Mouse (Mus musculus) hindbrain, embryonic 12.5 days (tissue): ENCODE data around the gene Coro1c. TPM values are rescaled to one million over a fixed set of nuclear protein-coding genes. Genes with fewer than 3 reads are reported as not detected.

Experiments used
- ATAC-seq: fragments of 200-750 bp; cut with Nextera tagmentation; 2 replicates; pipeline ENCODE4 v1.8.0; 2017; ENCODE audit warnings: moderate TSS enrichment; ENCODE audit not compliant: low FRiP score
- H3K27ac ChIP-seq: fragments of 300-500 bp; sonication (generic); 2 replicates; pipeline ENCODE4 v1.5.1; 2016; ENCODE audit warnings: mild to moderate bottlenecking
- H3K27me3 ChIP-seq: fragments of 300-500 bp; sonication (generic); 2 replicates; pipeline ENCODE4 v1.6.1; 2016; ENCODE audit warnings: mild to moderate bottlenecking
- H3K36me3 ChIP-seq: fragments of 300-500 bp; sonication (generic); 2 replicates; pipeline ENCODE4 v1.6.1; 2016; ENCODE audit warnings: mild to moderate bottlenecking
- H3K4me1 ChIP-seq: fragments of 300-500 bp; sonication (generic); 2 replicates; pipeline ENCODE4 v1.6.1; 2016
- H3K4me2 ChIP-seq: fragments of 300-500 bp; sonication (generic); replicated peaks from 2 replicates; pipeline ENCODE4 v1.6.1; 2016; ENCODE audit warnings: mild to moderate bottlenecking
- H3K4me3 ChIP-seq: fragments of 300-500 bp; sonication (generic); 2 replicates; pipeline ENCODE4 v1.5.1; 2016; ENCODE audit warnings: mild to moderate bottlenecking
- H3K9ac ChIP-seq: fragments of 300-500 bp; sonication (generic); 2 replicates; pipeline ENCODE4 v1.6.1; 2016; ENCODE audit warnings: mild to moderate bottlenecking, moderate library complexity
- H3K9me3 ChIP-seq: fragments of 300-500 bp; sonication (generic); replicated peaks from 2 replicates; pipeline ENCODE4 v1.6.1; 2016; ENCODE audit warnings: mild to moderate bottlenecking
- WGBS: fragments of 180-500 bp; shearing (Covaris S2); methylation state at CpG from one replicate; pipeline ENCODE4 v1.1.7; 2016; 5-methylcytosine and 5-hydroxymethylcytosine counted together
- polyA plus RNA-seq: library from polyadenylated mRNA; unstranded; fragments of >200 nt; fragmentation: Nextera tagmentation; extraction: Ambion mirVana; gene quantifications from 2 replicates; pipeline ENCODE4 v1.2.1, GENCODE M21; 2016

Coro1c gene
- polyA plus RNA-seq, 1 experiment from 2014 or later, result 226 TPM

DNA sequence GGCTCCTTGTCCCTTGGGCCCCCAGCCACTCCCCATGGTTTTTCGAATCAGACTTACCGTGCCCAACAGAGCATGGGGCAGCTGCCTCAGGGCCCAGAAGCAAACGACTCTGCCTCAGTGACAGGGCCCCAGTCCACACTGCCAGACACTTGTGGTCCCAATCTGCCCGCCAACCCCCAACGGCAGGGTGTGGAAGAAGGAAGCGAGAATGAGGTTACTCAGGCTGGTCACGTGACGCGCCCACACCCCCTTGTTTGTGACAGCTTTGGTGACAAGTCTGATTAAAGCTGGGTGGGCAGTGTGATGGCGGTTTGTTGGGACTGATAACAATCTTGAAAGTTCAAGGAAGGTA lies 78.3 kb downstream of the Coro1c start:
- no peaks in the 10 kb centered on the region for H3K36me3 ChIP-seq
- peaks cover 3% of the 10 kb centered on the region; the same call in 1 of the 2 replicates for H3K4me1 ChIP-seq
- H3K27me3 ChIP-seq, result no peaks in the 10 kb centered on the region; the same call in 1 of the 2 replicates
- no peak overlapping the region for H3K27ac ChIP-seq
- WGBS, result 69% methylated on average over 10 of the region's 10 CpGs
- no peaks in the 10 kb centered on the region for H3K9me3 ChIP-seq
- no peak for ATAC-seq
- no peak overlapping the region for H3K4me2 ChIP-seq
- H3K4me3 ChIP-seq, result no peak overlapping the region
- H3K9ac ChIP-seq, result no peak overlapping the region

- no peak overlapping the region for H3K9ac ChIP-seq
- H3K4me2 ChIP-seq, result no peak overlapping the region
- no peaks in the 10 kb centered on the region for H3K36me3 ChIP-seq
- H3K27ac ChIP-seq, result no peak overlapping the region
- peaks cover 3% of the 10 kb centered on the region; the same call in 1 of the 2 replicates for H3K4me1 ChIP-seq
- ATAC-seq, result no peak
- no peaks in the 10 kb centered on the region for H3K9me3 ChIP-seq
- WGBS, result 80% methylated on average over 7 of the region's 7 CpGs
- H3K27me3 ChIP-seq, result no peaks in the 10 kb centered on the region; the same call in 1 of the 2 replicates
- H3K4me3 ChIP-seq, result no peak overlapping the region
Measured at GRCm38 (mm10) chr5:113829566-113830291, 78.8 kb downstream of the Coro1c start.

- Histone ChIP-seq H3K4me1 (peaks cover 3% of the 10 kb centered on the region; the same call in 1 of the 2 replicates), H3K27ac (no peak overlapping the region), H3K9ac (no peak overlapping the region), H3K27me3 (no peaks in the 10 kb centered on the region; the same call in 1 of the 2 replicates), H3K4me3 (no peak overlapping the region), H3K36me3 (no peaks in the 10 kb centered on the region), H3K4me2 (no peak overlapping the region), H3K9me3 (no peaks in the 10 kb centered on the region)
- WGBS, result 67% methylated on average over 7 of the region's 7 CpGs
- no peak for ATAC-seq
Measured at GRCm38 (mm10) chr5:113828481-113828880, 80.1 kb downstream of the Coro1c start.

DNA sequence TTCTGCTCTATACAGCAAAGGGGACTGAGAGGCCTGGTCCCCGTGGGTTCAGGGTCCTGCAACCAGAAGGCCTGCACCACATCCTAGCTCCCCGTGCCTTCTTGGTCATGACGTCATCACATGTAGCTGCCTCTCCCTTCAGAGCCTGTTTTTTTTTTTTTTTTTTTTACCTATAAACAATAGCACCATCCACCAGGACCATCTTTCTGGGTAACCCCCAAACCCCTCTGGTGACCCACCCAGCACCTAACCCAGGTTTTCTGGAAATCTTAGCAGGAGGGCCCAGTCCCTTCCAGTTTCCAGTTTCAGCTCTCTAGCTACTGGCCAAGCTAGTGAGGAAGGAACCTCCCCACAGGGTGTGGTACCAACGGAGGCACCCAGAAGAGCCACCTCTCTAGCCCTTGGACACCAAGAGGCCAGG lies 80.6 kb downstream of the Coro1c start:
- H3K36me3 ChIP-seq, result no peaks in the 10 kb centered on the region
- no peaks in the 10 kb centered on the region; the same call in 1 of the 2 replicates for H3K27me3 ChIP-seq
- H3K4me2 ChIP-seq, result no peak overlapping the region
- H3K9me3 ChIP-seq, result no peaks in the 10 kb centered on the region
- no peak overlapping the region for H3K9ac ChIP-seq
- H3K27ac ChIP-seq, result no peak overlapping the region
- peaks cover 3% of the 10 kb centered on the region; the same call in 1 of the 2 replicates for H3K4me1 ChIP-seq
- WGBS, result 54% methylated on average over 4 of the region's 4 CpGs
- no peak for ATAC-seq
- no peak overlapping the region for H3K4me3 ChIP-seq

- 89% methylated on average over 4 of the region's 4 CpGs for WGBS
- ATAC-seq, result no peak
- Histone ChIP-seq H3K27me3 (no peaks in the 10 kb centered on the region), H3K4me1 (no peaks in the 10 kb centered on the region), H3K27ac (no peak overlapping the region), H3K4me2 (no peak overlapping the region), H3K4me3 (no peak overlapping the region), H3K9me3 (no peaks in the 10 kb centered on the region), H3K36me3 (no peaks in the 10 kb centered on the region), H3K9ac (no peak overlapping the region)
Measured at GRCm38 (mm10) chr5:113826619-113827018, 81.9 kb downstream of the Coro1c start.

GRCm38 (mm10) chr5:113825558-113825957 lies 83.0 kb downstream of the Coro1c start:
- ATAC-seq, result no peak
- no peak overlapping the region for H3K9ac ChIP-seq
- H3K4me1 ChIP-seq, result no peaks in the 10 kb centered on the region
- no peak overlapping the region for H3K27ac ChIP-seq
- no peaks in the 10 kb centered on the region for H3K27me3 ChIP-seq
- H3K4me2 ChIP-seq, result no peak overlapping the region
- no peak overlapping the region for H3K4me3 ChIP-seq
- no peaks in the 10 kb centered on the region for H3K36me3 ChIP-seq
- 83% methylated on average over 7 of the region's 7 CpGs for WGBS
- no peaks in the 10 kb centered on the region for H3K9me3 ChIP-seq

- 82% methylated on average over 4 of the region's 4 CpGs for WGBS
Measured at GRCm38 (mm10) chr5:113824228-113824627, 84.3 kb downstream of the Coro1c start.

GRCm38 (mm10) chr5:113818572-113818971 lies 90.0 kb downstream of the Coro1c start:
- H3K9ac ChIP-seq, result no peak overlapping the region
- peaks cover 7% of the 10 kb centered on the region; the same call in 1 of the 2 replicates for H3K27me3 ChIP-seq
- H3K27ac ChIP-seq, result no peak overlapping the region
- no peak overlapping the region for H3K4me2 ChIP-seq
- no peaks in the 10 kb centered on the region for H3K36me3 ChIP-seq
- no peaks in the 10 kb centered on the region for H3K9me3 ChIP-seq
- peaks cover 16% of the 10 kb centered on the region; the same call in 1 of the 2 replicates for H3K4me1 ChIP-seq
- ATAC-seq, result no peak
- 68% methylated on average over 14 of the region's 14 CpGs for WGBS
- H3K4me3 ChIP-seq, result no peak overlapping the region

More at GRCm38 (mm10) chr5:113824228-113824627, 84.3 kb downstream of the Coro1c start:
- Histone ChIP-seq H3K4me3 (no peak overlapping the region), H3K9me3 (no peaks in the 10 kb centered on the region), H3K9ac (no peak overlapping the region), H3K27me3 (no peaks in the 10 kb centered on the region), H3K4me1 (no peaks in the 10 kb centered on the region), H3K27ac (no peak overlapping the region), H3K4me2 (no peak overlapping the region), H3K36me3 (no peaks in the 10 kb centered on the region)
- no peak for ATAC-seq

GRCm38 (mm10) chr5:113815638-113816152 lies 92.9 kb downstream of the Coro1c start:
- Histone ChIP-seq H3K36me3 (no peaks in the 10 kb centered on the region), H3K9ac (0 out of 2 replicates have a peak overlapping the region, but pooled peaks have one; percentile 6), H3K27me3 (peaks cover 7% of the 10 kb centered on the region; the same call in 1 of the 2 replicates), H3K4me2 (no peak overlapping the region; the same call in 1 of the 2 replicates), H3K9me3 (no peaks in the 10 kb centered on the region), H3K4me3 (no peak overlapping the region), H3K4me1 (peaks cover 16% of the 10 kb centered on the region; the same call in 1 of the 2 replicates), H3K27ac (no peak overlapping the region)
- WGBS, result 12% methylated on average over 15 of the region's 15 CpGs
- ATAC-seq, result no peak

- no peak overlapping the region for H3K9ac ChIP-seq
Measured at GRCm38 (mm10) chr5:113815041-113815389, 93.5 kb downstream of the Coro1c start.

DNA sequence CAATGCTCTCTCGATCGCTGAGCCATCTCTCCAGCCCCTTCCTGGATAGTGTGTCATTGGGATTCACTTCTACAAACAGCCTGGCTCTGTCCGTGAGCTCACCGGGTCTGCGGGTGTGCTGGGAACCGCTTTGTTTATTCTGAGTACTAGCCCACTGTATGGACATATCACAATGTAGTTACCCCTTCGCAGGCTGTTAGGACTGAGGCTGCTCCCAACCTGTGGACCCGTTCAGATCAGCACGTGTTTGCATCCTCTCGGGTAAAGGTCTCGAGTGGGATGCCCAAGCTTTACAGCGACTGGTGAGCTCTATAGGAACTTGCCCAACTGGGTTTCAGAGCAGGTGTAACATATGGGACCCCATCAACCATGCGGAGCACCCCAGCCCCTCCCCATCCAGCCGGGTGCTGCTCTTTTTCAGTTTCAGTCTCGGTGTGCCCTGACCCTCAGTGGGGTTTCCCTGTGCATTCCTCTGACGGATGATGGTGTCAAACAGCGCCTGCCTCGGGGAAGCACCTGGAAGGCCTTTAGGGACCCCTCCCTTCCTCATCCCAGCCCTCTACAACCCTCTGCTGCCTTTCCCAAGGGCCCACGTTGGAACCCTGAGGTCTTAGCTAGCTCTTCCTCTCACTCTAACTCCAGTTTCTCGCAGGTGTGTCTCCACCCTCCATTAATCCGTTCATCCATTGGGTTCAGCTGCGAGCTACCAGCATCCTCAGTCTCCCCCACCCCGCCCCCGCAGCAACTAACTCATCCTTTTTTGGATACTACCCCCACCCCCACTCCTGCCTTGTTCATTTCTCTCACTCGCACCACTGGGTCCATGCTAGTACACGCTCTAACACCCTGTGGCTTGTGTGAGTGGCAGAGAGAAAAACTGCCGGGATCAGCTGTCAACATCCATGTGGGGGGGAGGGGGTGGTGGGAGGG lies 94.2 kb downstream of the Coro1c start:
- Histone ChIP-seq H3K4me2 (no peak overlapping the region), H3K27me3 (peaks cover 7% of the 10 kb centered on the region; the same call in 1 of the 2 replicates), H3K9me3 (no peaks in the 10 kb centered on the region; the same call in 1 of the 2 replicates), H3K4me1 (peaks cover 16% of the 10 kb centered on the region; the same call in 1 of the 2 replicates), H3K4me3 (no peak overlapping the region), H3K9ac (no peak overlapping the region), H3K27ac (no peak overlapping the region), H3K36me3 (no peaks in the 10 kb centered on the region)
- no peak for ATAC-seq
- WGBS, result 33% methylated on average over 27 of the region's 27 CpGs

More at GRCm38 (mm10) chr5:113815041-113815389, 93.5 kb downstream of the Coro1c start:
- no peaks in the 10 kb centered on the region for H3K36me3 ChIP-seq
- no peak for ATAC-seq
- peaks cover 7% of the 10 kb centered on the region; the same call in 1 of the 2 replicates for H3K27me3 ChIP-seq
- no peak overlapping the region for H3K27ac ChIP-seq
- H3K4me3 ChIP-seq, result no peak overlapping the region
- H3K9me3 ChIP-seq, result no peaks in the 10 kb centered on the region; the same call in 1 of the 2 replicates
- H3K4me2 ChIP-seq, result no peak overlapping the region
- H3K4me1 ChIP-seq, result peaks cover 16% of the 10 kb centered on the region; the same call in 1 of the 2 replicates
- 51% methylated on average over 10 of the region's 11 CpGs for WGBS

- no peak overlapping the region for H3K4me3 ChIP-seq
- no peak for ATAC-seq
- no peak overlapping the region for H3K9ac ChIP-seq
- no peaks in the 10 kb centered on the region; the same call in 1 of the 2 replicates for H3K9me3 ChIP-seq
- peaks cover 7% of the 10 kb centered on the region; the same call in 1 of the 2 replicates for H3K27me3 ChIP-seq
- H3K4me2 ChIP-seq, result no peak overlapping the region
- 29% methylated on average over 9 of the region's 9 CpGs for WGBS
- H3K36me3 ChIP-seq, result no peaks in the 10 kb centered on the region
- no peak overlapping the region for H3K27ac ChIP-seq
- peaks cover 15% of the 10 kb centered on the region; the same call in 1 of the 2 replicates for H3K4me1 ChIP-seq
Measured at GRCm38 (mm10) chr5:113813608-113814007, 95.0 kb downstream of the Coro1c start.
